Mouse (Mus musculus) kidney, postnatal 25 days (tissue): ENCODE measurements around the gene Kcnj11.

Experiments used
- DNase-seq, 2 experiments: peaks; one replicate each; pipeline ENCODE4 v3.0.0; 2021; ENCODE audit warnings: mixed read lengths in 2 of 2

The Kcnj11 gene

DNA sequence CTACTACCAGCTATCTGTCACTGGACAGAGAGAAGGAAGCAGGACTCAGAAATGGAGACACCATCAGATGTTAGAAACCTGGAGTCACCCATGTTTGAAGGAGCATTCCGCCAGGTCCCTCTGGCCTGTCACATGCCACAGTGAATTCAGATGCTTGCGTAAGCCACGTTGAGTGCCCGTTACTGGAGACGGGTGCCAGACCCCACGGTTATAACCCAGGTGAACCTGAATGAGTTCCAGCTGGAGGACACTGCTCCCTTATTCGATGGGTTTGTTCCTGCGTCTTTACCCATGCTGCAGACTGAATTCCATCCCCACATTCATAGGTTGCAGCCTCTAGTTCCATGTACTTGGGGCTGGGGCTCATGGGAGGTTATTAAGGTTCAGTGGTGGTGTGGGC is 3.2 kb upstream of the Kcnj11 start:
- no peak for DNase-seq

DNA sequence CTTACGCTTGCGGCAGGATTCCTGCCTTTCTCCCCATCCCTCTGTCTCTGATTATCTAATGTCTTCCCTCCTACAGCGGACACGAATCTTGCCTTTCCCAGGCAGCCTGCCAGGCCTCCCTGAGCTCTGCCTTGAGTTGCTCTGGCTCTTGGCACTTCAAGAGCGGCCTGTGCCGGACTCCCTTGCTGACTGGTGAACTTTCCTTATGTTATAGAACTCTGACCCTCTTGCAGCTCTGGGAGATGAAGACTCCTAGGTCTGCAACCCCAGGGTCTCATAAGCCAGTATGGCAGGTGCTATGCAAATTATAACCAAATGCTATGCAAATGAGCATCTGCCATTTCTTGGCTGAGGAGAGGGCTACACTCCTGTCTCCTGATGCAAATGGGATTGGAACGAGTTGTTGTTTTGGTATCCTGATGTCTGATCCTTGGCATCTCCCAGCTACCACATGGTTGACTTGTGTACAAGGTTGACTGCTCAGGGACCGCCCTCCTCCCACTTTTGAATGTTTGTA is 2.6 kb upstream of the Kcnj11 start:
- DNase-seq = no peak

DNA sequence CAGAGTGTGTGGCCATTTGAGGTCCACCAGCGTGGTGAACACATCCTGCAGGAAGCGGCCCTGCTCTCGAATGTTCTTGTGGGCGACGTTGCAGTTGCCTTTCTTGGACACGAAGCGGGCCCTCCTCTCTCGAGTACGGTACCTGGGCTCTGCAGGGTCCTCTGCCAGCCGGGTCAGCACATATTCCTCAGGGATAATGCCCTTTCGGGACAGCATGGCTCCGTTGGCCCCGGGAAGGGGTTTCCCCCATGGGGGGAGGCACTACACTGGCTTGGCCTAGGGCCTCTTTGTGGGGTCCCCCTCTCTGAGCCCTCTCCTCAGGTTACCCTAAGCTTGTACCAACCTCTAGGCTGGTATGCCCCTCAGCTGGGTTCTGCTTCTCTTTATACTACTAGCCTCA is 882 bp downstream of the Kcnj11 start:
- DNase-seq = no peak

DNA sequence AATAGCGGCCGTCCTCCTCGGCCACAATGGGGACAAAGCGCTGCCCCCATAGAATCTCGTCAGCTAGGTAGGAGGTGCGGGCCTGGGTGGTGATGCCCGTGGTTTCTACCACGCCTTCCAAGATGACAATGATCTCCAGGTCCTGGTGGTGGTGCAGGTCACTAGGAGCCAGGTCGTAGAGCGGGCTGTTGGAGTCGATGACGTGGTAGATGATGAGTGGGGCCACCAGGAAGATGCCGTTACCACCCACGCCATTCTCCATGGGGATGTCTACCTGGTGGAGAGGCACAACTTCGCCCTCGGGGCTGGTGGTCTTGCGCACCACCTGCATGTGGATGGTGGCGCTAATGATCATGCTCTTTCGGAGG is 1.7 kb downstream of the Kcnj11 start:
- no peak for DNase-seq

DNA sequence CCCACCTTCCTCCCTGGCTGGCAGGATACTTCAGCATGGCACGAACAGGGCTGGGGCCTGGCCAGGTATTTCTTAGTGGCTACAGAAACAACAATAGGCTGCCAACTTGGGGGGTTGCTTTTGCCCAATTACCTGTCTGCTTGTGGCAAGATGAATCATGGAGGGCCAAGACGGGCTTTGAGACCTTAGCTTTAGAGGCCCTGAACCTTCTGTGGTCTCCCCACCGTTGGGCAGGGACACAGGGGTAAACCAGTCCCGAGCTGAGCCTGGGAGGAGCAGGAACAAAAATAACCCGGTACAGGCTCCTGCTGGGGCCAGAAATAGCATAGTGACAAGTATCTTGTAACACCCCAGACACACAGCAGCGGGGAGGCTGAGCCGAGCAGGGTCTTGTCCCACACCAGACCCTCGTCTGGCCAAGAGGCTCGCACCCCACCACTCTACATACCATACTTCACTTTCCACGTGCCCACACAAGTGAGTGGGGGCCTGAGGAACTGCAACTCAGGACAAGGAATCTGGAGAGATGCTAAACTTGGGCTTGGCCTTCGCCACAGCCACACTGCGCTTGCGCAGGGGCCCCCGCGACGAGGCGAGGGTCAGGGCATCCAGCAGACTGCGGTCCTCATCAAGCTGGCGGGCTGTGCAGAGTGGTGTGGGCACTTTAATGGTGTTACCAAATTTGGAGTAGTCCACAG is 2.2 kb downstream of the Kcnj11 start:
- DNase-seq = no peak

DNA sequence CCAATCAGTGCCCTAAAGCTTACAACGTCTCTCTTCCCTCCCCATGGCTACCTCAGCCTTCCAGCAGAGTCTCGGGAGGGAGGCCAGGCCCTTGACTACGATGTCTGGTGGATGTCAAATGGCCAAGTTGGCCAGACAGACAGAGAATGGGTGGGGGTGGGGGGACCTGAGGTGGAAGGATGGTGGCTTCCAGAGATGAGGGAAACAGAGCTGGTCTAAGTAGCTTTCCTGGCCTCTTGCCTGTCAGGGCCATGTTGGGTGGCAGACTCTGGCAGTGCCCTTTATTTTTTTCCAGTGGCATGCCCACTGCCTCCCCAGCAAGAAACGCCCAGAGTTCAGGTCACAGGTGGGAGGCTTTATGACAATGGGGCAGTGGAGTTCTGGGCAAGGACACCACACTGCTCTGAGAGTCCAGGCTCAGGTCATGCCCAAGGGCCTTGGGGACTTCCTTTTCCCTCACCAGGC is 3.2 kb downstream of the Kcnj11 start:
- DNase-seq = no peak

DNA sequence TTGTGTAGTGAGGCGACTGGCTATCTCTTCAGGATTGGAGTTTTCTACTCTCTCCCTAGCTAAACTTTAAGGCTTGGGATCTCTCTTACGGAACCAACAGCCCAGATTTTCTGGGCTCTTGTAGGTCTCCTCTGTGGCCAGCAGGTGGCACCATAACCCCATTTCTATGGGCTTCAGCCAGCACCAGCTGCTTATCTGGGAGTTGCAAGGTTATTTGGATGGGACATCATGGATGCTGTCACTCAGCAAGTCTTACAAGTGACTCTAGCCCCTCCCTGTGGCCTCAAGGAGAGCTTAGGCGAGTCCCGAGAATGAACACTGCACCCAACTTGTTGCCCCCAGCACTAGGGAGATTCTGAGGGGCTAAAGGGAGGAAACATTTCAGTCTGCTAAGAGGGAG is 4.4 kb downstream of the Kcnj11 start:
- DNase-seq = peak; percentile 65 to 67

DNA sequence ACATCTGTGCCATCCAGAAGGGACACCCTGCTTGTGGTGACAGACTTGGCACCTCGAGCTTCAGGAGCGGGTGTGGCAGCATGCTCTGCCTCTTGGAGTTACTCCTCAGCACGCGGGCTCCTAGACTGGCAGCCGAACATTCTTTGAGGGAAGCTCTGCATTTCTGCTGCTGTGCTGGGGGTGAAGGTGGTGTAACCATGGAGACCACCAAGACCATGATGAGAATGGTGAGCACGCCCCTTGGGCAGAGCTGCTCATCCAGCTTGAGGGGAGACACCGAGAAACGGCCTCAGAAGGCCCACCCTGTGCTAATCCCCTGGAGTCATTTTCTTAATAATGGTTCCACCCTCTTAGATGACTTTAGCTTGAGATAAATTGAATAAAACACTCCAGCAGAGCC is 7.8 kb downstream of the Kcnj11 start:
- DNase-seq = no peak

DNA sequence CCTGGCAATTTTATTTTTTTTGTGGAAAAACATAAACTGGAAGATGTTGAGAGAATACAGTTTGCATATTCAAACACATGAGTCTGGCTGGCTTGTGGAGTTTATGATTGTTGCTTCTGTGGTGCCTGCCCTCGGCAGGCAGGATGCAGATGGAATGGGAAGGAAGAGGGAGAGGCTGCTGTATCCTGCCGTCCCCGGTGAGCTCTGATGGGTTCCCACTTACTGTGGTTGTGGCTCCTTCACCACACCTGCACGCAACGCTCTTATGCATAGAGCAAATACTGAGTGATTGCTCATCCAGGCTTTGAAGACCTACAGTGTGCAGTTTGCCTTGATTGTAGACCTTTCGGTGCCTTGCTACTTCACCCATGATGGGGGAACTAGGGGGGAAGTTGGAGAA is 12.3 kb downstream of the Kcnj11 start:
- DNase-seq = no peak

DNA sequence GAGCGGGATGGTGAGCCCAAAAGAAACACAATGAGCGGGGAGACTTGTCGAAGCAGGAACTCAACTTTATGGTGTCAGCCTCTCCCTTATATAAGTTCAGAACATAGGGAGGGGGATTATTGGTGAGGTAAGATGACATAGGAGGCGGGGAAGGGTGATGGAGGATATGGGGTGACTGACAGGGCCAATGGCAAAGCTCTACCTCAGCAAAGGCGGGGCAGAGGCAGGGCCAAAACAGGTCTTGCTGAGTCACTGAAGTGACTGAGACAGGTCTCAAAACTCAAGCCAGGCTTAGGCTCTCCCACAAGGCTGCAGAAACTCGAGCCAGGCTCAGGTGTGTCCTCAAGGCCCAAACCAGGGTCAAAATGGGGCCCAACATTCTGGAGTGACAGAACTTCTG is 14.2 kb downstream of the Kcnj11 start:
- DNase-seq = no peak

DNA sequence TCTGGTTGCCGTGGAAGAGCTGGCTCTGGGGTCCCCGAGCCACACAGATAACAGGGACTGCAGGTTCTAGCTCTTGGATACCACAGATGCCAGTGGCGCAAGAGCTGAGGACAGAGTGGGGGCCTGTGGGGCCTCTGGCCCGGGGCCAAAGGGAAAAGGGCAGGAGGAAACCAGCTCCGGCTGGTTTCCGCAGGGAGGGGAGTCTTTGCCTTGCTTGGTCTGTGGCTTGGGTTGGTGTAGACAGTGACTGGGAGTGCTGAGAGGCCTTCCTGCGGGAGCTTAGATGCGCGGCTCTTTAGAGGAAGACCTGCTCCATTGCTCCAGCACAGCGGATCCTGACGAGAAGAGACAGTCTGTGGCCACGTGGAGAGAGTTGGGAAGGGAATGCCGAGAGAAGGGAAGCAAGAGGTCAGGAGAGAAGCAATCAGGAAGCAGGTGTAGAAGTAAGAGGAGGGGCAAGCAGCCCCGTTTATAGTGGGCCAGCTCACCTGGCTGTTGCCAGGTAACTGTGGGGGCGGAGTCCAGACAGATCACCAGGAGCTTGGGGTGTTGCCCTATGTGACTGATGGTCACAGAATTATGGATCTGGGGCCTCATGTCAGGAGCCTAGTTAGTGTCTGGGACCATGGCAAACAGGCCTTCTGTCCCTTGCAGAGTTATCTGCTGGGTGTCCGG is 15.6 kb downstream of the Kcnj11 start:
- peak; percentile 30 to 62 for DNase-seq

DNA sequence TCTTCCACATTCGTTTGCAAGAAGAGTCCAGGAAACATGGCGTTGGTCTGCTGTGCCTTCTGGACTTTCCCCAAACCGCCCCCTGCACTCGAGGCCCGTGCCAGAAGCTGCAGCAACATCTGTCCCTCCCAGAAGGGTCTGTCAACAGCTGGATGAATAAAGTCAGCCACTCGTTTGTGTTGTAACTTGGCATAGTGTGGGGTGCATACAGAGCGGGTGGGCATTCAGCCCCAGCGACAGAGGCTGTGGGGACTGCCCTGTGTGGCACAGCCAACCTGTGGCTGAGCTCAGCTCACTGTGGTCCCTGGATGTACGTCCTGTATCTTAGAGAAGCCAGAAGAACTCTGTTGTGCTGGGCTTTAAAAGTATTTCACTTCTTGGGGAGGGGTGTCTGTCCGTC is 16.5 kb downstream of the Kcnj11 start:
- no peak for DNase-seq

DNA sequence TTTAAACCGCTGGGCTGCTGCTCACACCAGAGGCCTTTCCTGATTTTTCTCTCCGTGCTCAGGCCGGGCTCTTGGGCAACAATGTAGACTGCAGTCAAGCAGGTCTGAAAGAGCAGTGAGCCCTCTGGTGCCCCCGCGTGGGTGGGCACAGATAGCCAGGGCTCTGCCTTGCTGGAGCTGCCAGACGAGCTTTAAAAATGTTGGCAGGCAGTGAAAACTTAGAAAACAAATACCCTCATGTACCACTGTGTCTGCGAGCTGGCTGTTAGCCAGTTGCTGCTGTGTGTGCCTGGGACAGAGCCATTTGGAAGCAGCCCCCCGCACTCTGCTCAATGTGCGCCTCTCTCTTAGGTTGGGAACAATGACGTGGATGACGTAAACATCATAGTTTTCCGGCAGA is 22.9 kb downstream of the Kcnj11 start:
- no peak for DNase-seq

DNA sequence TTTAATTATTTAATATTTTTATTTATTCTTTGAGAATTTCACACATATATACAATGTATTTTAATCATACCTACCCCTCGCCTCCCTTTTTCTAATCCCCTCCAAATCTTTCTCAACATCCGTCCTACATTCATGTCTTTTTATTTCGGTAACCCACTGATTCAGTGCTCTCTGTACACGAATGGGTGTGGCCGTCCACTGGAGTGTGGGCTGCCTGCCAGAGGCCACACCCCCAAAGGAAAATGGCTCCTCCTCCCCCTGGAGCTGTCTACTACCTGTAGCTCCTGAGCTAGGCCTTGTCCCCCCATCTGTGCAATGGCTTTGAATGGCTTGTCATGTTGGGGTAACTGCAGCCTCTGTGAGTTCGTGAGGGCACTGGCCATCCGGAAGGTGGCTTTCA is 23.7 kb downstream of the Kcnj11 start:
- DNase-seq = no peak

DNA sequence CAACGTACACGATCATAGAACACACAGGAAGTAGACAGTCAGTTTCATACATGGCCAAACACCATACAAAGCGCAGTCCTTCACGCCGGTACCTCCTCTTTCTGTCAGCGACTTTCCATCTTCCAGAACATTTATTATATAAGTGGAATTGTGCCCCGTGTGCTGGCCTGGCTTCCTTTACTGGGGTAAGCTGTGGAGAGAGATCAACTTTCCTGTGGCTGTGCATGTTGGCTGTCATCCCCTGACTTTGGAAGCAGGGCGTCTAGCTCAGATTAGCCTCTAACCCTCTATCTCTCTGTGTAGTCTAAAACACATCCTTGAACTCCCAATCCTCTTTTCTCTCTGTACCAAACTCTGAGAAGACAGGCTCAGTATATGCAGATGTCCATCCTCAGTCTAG is 31.7 kb downstream of the Kcnj11 start:
- DNase-seq = no peak

DNA sequence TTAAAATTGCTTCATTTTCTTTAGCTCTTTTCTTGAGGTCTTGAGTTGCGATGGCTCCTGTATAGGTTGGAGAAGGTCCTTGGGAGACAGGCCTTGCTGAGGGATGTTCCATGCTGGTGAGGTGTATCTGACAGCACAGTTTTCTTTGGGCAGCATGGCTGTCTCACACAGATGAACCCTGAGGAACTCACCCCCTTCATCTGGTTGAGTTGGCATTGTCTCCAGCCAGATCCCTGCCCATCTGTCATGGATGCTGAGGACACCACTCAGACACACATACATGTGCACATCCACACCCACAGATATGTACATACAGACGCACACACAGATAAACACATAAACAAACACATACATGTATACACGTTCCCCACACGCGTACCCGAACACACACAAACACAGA is 37.3 kb downstream of the Kcnj11 start:
- no peak for DNase-seq

DNA sequence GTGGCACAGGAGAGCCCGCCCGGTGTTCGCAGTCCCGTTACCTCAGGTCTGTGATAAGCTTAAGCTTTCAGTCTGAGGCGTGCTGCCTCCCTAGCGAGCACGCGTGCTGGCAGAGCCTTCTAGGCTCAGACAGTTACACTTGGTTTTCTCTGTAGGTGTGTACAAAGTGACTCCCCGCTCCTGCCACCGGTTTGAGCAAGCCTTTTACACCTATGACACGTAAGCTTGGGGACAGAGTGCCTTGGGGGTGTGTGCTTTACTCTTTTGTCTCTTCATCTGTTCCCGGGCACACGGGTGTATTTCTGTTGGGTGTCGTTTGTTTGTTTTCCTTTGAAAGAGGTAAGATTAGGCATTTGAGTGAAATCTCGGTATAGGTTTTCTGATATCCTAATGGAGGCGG is 39.0 kb downstream of the Kcnj11 start:
- no peak for DNase-seq

DNA sequence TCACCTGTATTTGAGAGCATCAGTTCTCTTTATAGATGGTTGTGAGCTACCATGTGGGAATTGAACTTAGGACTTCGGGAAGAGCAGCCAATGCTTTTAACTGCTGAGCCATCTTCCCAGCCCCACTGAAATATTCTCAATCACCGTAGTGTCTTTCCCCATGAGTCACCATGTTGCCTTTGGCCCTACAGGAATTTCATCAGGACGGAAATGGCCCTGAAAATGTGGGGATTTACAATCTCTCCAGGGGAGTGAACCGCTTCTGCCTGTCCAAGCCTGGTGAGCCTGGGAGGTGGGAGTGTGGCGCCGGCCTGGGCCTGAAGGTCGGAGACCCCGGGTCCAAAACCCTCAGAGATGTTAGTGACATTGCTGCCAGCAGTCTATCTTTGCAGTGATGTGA is 39.9 kb downstream of the Kcnj11 start:
- DNase-seq = no peak

DNA sequence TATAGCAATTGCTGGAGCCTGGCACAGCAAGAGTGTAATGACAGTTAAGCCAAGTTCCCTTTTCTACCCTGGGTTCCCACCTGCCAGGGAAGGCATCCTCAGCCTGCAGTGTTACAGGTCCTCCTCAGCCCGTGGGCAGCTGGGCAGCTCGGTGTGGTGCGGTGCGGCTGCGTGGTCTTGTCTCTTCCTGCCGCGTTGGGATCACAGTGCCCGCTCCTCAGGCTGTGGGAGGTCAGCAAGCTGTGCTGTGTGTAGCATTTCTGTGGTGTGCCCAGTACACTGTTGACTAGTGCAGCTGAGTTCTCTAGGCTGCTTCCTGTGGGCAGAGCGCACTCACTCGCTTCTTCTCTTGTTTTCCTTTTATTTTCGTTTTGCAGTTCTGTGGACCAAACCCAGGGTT is 41.7 kb downstream of the Kcnj11 start:
- DNase-seq = no peak

DNA sequence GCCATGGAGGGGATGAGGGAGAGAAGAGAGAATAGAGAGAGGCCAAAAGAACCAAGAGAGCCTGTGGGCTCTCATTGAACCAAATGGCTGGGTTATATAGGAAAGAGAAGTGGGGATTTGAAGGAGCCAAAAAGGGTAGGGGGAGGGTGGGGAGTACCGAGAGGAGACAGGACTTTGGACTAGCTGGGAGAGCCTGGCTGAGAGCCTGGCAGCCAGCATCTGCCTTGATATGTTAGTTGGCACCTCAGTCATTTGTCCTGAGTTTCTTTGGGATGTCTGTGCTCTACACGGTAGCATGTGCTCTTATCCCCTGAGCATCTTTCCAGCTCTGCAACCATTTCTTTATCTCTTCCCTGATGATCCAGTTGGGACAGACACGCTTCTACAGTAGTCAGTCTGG is 47.0 kb downstream of the Kcnj11 start:
- DNase-seq = no peak

DNA sequence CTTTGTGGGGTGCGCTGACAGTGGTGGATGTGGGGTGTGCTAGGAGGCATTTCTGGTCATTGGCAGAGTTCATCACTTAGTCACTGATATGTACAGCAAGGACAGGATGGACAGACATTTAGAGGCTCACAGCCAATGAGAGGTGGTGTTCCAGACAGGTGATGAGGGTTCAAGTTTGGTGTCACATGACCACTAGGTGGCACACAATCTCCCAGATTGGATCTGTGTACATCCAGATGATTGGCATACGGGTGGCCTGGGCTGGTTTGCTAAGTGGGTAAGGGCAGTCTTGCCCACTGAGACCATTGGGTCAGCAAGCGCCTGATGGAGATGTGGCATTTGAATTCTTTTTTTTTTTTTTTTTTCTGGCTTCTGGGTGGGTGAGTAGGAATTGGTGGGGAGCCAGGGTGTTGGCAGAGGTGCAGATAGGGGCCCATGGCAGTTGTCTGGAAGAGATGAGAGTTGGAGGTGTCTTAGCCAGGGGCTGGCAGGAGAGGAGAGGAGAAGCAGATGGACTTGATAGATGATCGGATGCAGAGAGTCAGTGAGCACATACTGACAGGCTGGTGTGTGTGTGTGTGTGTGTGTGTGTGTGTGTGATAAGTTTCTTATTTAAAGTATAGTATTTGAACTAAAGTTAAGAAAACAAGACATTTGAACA is 48.3 kb downstream of the Kcnj11 start:
- peak in 1 of 2 experiments; percentile 12 for DNase-seq

DNA sequence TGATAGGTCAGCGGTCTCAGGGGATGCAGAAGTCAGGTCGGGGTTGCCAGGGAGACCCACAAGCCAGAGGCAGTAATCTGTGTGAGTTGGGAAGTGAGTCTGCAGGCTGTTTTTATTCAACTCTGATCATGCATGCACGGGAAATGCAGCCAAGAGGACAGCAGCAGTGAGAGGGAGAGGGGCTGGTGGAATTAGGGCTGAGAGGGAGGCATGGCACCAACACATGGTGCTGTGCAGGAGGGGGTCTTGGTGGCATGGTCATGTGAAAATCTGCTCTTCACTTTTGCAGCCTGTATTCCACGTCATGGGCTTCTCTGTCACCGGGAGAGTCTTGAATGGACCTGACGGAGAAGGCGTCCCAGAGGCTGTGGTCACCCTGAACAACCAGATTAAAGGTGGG is 50.6 kb downstream of the Kcnj11 start:
- DNase-seq = no peak

DNA sequence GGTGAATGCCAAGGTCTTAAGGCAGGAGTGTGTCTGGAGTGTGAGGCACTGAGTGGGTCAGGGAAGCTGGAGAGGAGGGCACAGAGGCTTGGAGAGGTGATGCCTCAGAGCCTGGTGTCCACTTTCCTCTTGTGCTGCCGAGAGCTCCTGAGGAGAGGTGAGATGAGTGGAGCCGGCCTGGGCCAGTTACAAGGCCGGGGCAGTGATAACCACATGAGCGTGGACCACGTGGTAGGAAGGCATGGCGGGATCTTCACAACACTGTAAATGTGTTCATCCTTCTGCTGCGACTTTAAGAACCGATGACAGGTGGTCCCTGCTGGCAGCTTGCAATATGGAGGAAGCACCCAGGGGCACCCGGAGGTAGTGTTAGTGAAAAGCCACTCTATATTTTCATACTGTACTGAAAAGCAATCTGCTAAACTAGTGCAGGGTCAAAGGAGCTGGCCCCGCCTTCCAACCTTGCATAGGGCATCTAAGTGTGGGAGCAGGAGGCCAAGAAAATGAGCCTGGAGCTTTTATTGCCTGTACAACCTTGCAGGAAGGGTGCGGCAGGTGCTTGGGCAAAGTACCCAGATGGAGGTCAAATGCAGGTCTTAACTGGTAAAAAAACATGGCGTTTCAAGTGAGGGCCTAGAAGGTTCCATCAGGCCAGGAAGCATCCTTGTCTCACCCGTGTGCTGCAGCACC is 52.5 kb downstream of the Kcnj11 start:
- DNase-seq = no peak

DNA sequence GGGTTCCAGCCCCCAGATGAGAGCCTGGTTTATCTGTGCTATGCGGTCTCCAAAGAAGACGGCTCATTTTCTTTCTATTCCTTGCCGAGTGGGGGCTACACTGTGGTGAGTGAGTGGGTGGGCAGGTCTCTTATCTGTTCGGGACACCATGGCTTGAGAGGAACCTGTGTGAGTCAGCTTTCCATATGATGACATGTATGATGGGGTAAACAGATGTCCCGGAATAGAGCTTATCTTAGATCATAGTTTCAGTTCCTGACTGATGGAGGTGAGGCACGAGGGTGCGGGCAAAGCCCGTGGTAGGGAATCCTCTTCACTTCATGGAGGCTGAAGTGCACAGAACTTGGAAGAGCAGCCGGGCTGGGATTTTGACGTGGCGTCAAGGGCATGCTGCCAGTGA is 54.7 kb downstream of the Kcnj11 start:
- no peak for DNase-seq
